Mouse (Mus musculus): ENCODE measurements around the gene Ccdc136. TPM values are rescaled to one million over a fixed set of nuclear protein-coding genes. Genes with fewer than 3 reads are reported as not detected.
A peak's percentile ranks its signal among the peaks of the same experiment; 100 is the strongest.

Ccdc136 gene
- polyA plus RNA-seq, 1 experiment from 2014 or later: 12.3 TPM

GRCm38 (mm10) chr6:29397575-29397974 lies 1.5 kb downstream of the Ccdc136 start:
- DNase-seq (ENCODE audit: low spot score) (no peak), ATAC-seq (replicated peaks; ENCODE audit: low FRiP score, low TSS enrichment, low read depth) (0 out of 2 replicates have a peak, but pooled peaks have one; percentile 9)
- WGBS: 17% methylated on average over 6 of the region's 6 CpGs
- H3K9ac ChIP-seq (ENCODE audit: low read length): no peak overlapping the region; the same call in 1 of the 2 replicates
- H3K4me2 ChIP-seq (ENCODE audit: low read length): peak overlapping the region; percentile 82
- H3K9me3 ChIP-seq (ENCODE audit: control insufficient read depth, low read length): no peaks in the 10 kb centered on the region
- H3K36me3 ChIP-seq (ENCODE audit: control insufficient read depth, insufficient read depth, low read length): no peaks in the 10 kb centered on the region
- no peak overlapping the region for H3K27ac ChIP-seq (ENCODE audit: low read depth)
- H3K27me3 ChIP-seq (replicated peaks; ENCODE audit: control insufficient read depth, insufficient read depth, low read length): peaks cover 13% of the 10 kb centered on the region; the same call in 1 of the 2 replicates
- peaks cover 15% of the 10 kb centered on the region; the same call in 1 of the 2 replicates for H3K4me1 ChIP-seq (replicated peaks; ENCODE audit: control insufficient read depth, insufficient read depth, low read length)
- peak overlapping the region; percentile 61 for H3K4me3 ChIP-seq (ENCODE audit: low read depth, low read length)

- ATAC-seq (replicated peaks; ENCODE audit: low FRiP score, low TSS enrichment, low read depth) (no peak), DNase-seq (ENCODE audit: low spot score) (no peak)
- H3K36me3 ChIP-seq (ENCODE audit: control insufficient read depth, insufficient read depth, low read length): no peaks in the 10 kb centered on the region
- H3K27me3 ChIP-seq (replicated peaks; ENCODE audit: control insufficient read depth, insufficient read depth, low read length): peaks cover 4% of the 10 kb centered on the region; the same call in 1 of the 2 replicates
- H3K4me2 ChIP-seq (ENCODE audit: low read length): no peak overlapping the region
- H3K4me3 ChIP-seq (ENCODE audit: low read depth, low read length): no peak overlapping the region
- 89% methylated on average over 4 of the region's 4 CpGs for WGBS
- H3K9ac ChIP-seq (ENCODE audit: low read length): no peak overlapping the region
- H3K27ac ChIP-seq (ENCODE audit: low read depth): no peak overlapping the region
- peaks cover 18% of the 10 kb centered on the region; the same call in 1 of the 2 replicates for H3K4me1 ChIP-seq (replicated peaks; ENCODE audit: control insufficient read depth, insufficient read depth, low read length)
- H3K9me3 ChIP-seq (ENCODE audit: control insufficient read depth, low read length): no peaks in the 10 kb centered on the region
These were observed 3.7 kb downstream of the Ccdc136 start for GRCm38 (mm10) chr6:29399851-29400250.

GRCm38 (mm10) chr6:29402693-29403342 lies 6.7 kb downstream of the Ccdc136 start:
- Histone ChIP-seq H3K27me3 (replicated peaks; ENCODE audit: control insufficient read depth, insufficient read depth, low read length) (no peaks in the 10 kb centered on the region), H3K9ac (ENCODE audit: low read length) (no peak overlapping the region), H3K9me3 (ENCODE audit: control insufficient read depth, low read length) (no peaks in the 10 kb centered on the region), H3K4me3 (ENCODE audit: low read depth, low read length) (no peak overlapping the region), H3K4me1 (replicated peaks; ENCODE audit: control insufficient read depth, insufficient read depth, low read length) (0 out of 2 replicates have a peak, but pooled peaks cover 4% of the 10 kb centered on the region), H3K4me2 (ENCODE audit: low read length) (peak overlapping the region; percentile 39), H3K27ac (ENCODE audit: low read depth) (no peak overlapping the region), H3K36me3 (ENCODE audit: control insufficient read depth, insufficient read depth, low read length) (no peaks in the 10 kb centered on the region; the same call in 1 of the 2 replicates)
- 7% methylated on average over 34 of the region's 34 CpGs for WGBS
- DNase-seq (ENCODE audit: low spot score): peak; percentile 70
- ATAC-seq (replicated peaks; ENCODE audit: low FRiP score, low TSS enrichment, low read depth): 0 out of 2 replicates have a peak, but pooled peaks have one; percentile 32

GRCm38 (mm10) chr6:29406412-29406811 lies 10.3 kb downstream of the Ccdc136 start:
- ATAC-seq (replicated peaks; ENCODE audit: low FRiP score, low TSS enrichment, low read depth) (no peak), DNase-seq (ENCODE audit: low spot score) (no peak)
- Histone ChIP-seq H3K9ac (ENCODE audit: low read length) (no peak overlapping the region), H3K27me3 (replicated peaks; ENCODE audit: control insufficient read depth, insufficient read depth, low read length) (no peaks in the 10 kb centered on the region), H3K9me3 (ENCODE audit: control insufficient read depth, low read length) (no peaks in the 10 kb centered on the region), H3K4me2 (ENCODE audit: low read length) (no peak overlapping the region), H3K4me3 (ENCODE audit: low read depth, low read length) (no peak overlapping the region), H3K36me3 (ENCODE audit: control insufficient read depth, insufficient read depth, low read length) (peaks cover 9% of the 10 kb centered on the region), H3K27ac (ENCODE audit: low read depth) (no peak overlapping the region), H3K4me1 (replicated peaks; ENCODE audit: control insufficient read depth, insufficient read depth, low read length) (0 out of 2 replicates have a peak, but pooled peaks cover 4% of the 10 kb centered on the region)
- WGBS: 83% methylated on average over 6 of the region's 6 CpGs

- no peak for ATAC-seq (replicated peaks; ENCODE audit: low FRiP score, low TSS enrichment, low read depth)
- no peak overlapping the region for H3K9ac ChIP-seq (ENCODE audit: low read length)
- WGBS: 86% methylated on average over 9 of the region's 9 CpGs
- no peaks in the 10 kb centered on the region for H3K9me3 ChIP-seq (ENCODE audit: control insufficient read depth, low read length)
- H3K36me3 ChIP-seq (ENCODE audit: control insufficient read depth, insufficient read depth, low read length): peaks cover 16% of the 10 kb centered on the region
- H3K27me3 ChIP-seq (replicated peaks; ENCODE audit: control insufficient read depth, insufficient read depth, low read length): no peaks in the 10 kb centered on the region
- no peaks in the 10 kb centered on the region for H3K4me1 ChIP-seq (replicated peaks; ENCODE audit: control insufficient read depth, insufficient read depth, low read length)
- DNase-seq (ENCODE audit: low spot score): no peak
- H3K27ac ChIP-seq (ENCODE audit: low read depth): no peak overlapping the region
- no peak overlapping the region for H3K4me3 ChIP-seq (ENCODE audit: low read depth, low read length)
- H3K4me2 ChIP-seq (ENCODE audit: low read length): no peak overlapping the region
These were observed 19.3 kb downstream of the Ccdc136 start for GRCm38 (mm10) chr6:29415446-29415845.

- 0 out of 2 replicates have a peak, but pooled peaks cover 5% of the 10 kb centered on the region for H3K36me3 ChIP-seq (ENCODE audit: control insufficient read depth, insufficient read depth, low read length)
- no peaks in the 10 kb centered on the region for H3K4me1 ChIP-seq (replicated peaks; ENCODE audit: control insufficient read depth, insufficient read depth, low read length)
- DNase-seq (ENCODE audit: low spot score) (no peak), ATAC-seq (replicated peaks; ENCODE audit: low FRiP score, low TSS enrichment, low read depth) (no peak)
- no peaks in the 10 kb centered on the region for H3K9me3 ChIP-seq (ENCODE audit: control insufficient read depth, low read length)
- no peak overlapping the region for H3K9ac ChIP-seq (ENCODE audit: low read length)
- no peak overlapping the region for H3K27ac ChIP-seq (ENCODE audit: low read depth)
- WGBS: 78% methylated on average over 2 of the region's 2 CpGs
- H3K4me3 ChIP-seq (ENCODE audit: low read depth, low read length): no peak overlapping the region
- H3K4me2 ChIP-seq (ENCODE audit: low read length): no peak overlapping the region
- no peaks in the 10 kb centered on the region for H3K27me3 ChIP-seq (replicated peaks; ENCODE audit: control insufficient read depth, insufficient read depth, low read length)
These were observed 24.5 kb downstream of the Ccdc136 start for GRCm38 (mm10) chr6:29420596-29420995.

- DNase-seq (ENCODE audit: low spot score) (no peak), ATAC-seq (replicated peaks; ENCODE audit: low FRiP score, low TSS enrichment, low read depth) (no peak)
- no peaks in the 10 kb centered on the region for H3K4me1 ChIP-seq (replicated peaks; ENCODE audit: control insufficient read depth, insufficient read depth, low read length)
- no peaks in the 10 kb centered on the region for H3K36me3 ChIP-seq (ENCODE audit: control insufficient read depth, insufficient read depth, low read length)
- 92% methylated on average over 8 of the region's 8 CpGs for WGBS
- no peaks in the 10 kb centered on the region for H3K9me3 ChIP-seq (ENCODE audit: control insufficient read depth, low read length)
- H3K4me2 ChIP-seq (ENCODE audit: low read length): no peak overlapping the region
- no peak overlapping the region for H3K4me3 ChIP-seq (ENCODE audit: low read depth, low read length)
- no peak overlapping the region for H3K9ac ChIP-seq (ENCODE audit: low read length)
- no peak overlapping the region for H3K27ac ChIP-seq (ENCODE audit: low read depth)
- H3K27me3 ChIP-seq (replicated peaks; ENCODE audit: control insufficient read depth, insufficient read depth, low read length): no peaks in the 10 kb centered on the region
These were observed 29.0 kb downstream of the Ccdc136 start for GRCm38 (mm10) chr6:29425118-29425517.

GRCm38 (mm10) chr6:29426331-29426730 lies 30.2 kb downstream of the Ccdc136 start:
- no peak overlapping the region for H3K27ac ChIP-seq (ENCODE audit: low read depth)
- H3K36me3 ChIP-seq (ENCODE audit: control insufficient read depth, insufficient read depth, low read length): no peaks in the 10 kb centered on the region
- ATAC-seq (replicated peaks; ENCODE audit: low FRiP score, low TSS enrichment, low read depth) (no peak), DNase-seq (ENCODE audit: low spot score) (no peak)
- H3K9ac ChIP-seq (ENCODE audit: low read length): no peak overlapping the region
- no peaks in the 10 kb centered on the region for H3K27me3 ChIP-seq (replicated peaks; ENCODE audit: control insufficient read depth, insufficient read depth, low read length)
- no peak overlapping the region for H3K4me3 ChIP-seq (ENCODE audit: low read depth, low read length)
- WGBS: 71% methylated on average over 6 of the region's 6 CpGs
- H3K4me1 ChIP-seq (replicated peaks; ENCODE audit: control insufficient read depth, insufficient read depth, low read length): no peaks in the 10 kb centered on the region; the same call in 1 of the 2 replicates
- no peak overlapping the region for H3K4me2 ChIP-seq (ENCODE audit: low read length)
- no peaks in the 10 kb centered on the region for H3K9me3 ChIP-seq (ENCODE audit: control insufficient read depth, low read length)

GRCm38 (mm10) chr6:29428171-29428570 lies 32.1 kb downstream of the Ccdc136 start:
- Histone ChIP-seq H3K27me3 (replicated peaks; ENCODE audit: control insufficient read depth, insufficient read depth, low read length) (peaks cover 3% of the 10 kb centered on the region; the same call in 1 of the 2 replicates), H3K4me3 (ENCODE audit: low read depth, low read length) (no peak overlapping the region), H3K4me2 (ENCODE audit: low read length) (no peak overlapping the region), H3K9me3 (ENCODE audit: control insufficient read depth, low read length) (no peaks in the 10 kb centered on the region), H3K4me1 (replicated peaks; ENCODE audit: control insufficient read depth, insufficient read depth, low read length) (peaks cover 10% of the 10 kb centered on the region; the same call in 1 of the 2 replicates), H3K27ac (ENCODE audit: low read depth) (no peak overlapping the region), H3K36me3 (ENCODE audit: control insufficient read depth, insufficient read depth, low read length) (no peaks in the 10 kb centered on the region), H3K9ac (ENCODE audit: low read length) (no peak overlapping the region)
- ATAC-seq (replicated peaks; ENCODE audit: low FRiP score, low TSS enrichment, low read depth) (no peak), DNase-seq (ENCODE audit: low spot score) (no peak)
- WGBS: 67% methylated on average over 4 of the region's 4 CpGs
